Mouse (Mus musculus): ENCODE results near the gene N4bp2l1.

DNA sequence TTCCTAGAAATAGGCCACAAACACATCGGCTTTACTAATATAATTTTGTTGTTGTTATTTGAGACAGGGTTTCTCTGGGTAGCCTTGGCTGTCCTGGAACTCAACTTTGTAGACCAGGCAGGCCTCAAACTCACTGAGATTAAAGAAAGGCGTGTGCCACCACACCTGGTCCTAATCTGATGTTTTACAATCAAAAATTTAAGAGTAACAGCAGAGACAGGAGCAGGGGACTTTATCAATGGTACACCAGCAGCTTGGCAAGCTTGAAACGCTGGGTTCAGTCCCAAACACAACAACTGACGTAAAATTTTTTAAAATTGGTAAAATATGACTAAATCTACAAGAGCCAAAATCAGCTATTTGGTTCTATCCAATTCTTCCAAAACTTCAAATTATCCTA lies 47.9 kb upstream of the N4bp2l1 start:
- no peak for TF ChIP-seq EP300 (optimal IDR thresholded peaks at IDR 0.05)
- no peak for TF ChIP-seq CTCF (IDR thresholded peaks at IDR 0.05; ENCODE audit: low read depth)
